Mouse (Mus musculus) splenic B cell, adult 2 months (primary cell): ENCODE measurements around the gene Dhrs7b.
"Not testable (repeated sequence)": the region's sequence is repeated elsewhere in the genome, so short reads cannot be mapped to it uniquely, and the experiment has no call there.

Source experiments
- DNase-seq: peaks from one replicate; pipeline ENCODE4 v3.0.0-alpha.2; 2011; ENCODE audit warnings: low read depth, low spot score
- H3K27me3 ChIP-seq: 2 replicates; pipeline ENCODE4 v1.6.1; 2012; ENCODE audit warnings: mild to moderate bottlenecking, low read length, moderate library complexity, mixed read lengths; ENCODE audit not compliant: control insufficient read depth, poor library complexity, insufficient read depth, severe bottlenecking
- H3K36me3 ChIP-seq: 2 replicates; pipeline ENCODE4 v1.6.1; 2012; ENCODE audit warnings: mild to moderate bottlenecking, low read length, moderate library complexity, mixed read lengths; ENCODE audit not compliant: control insufficient read depth, poor library complexity, insufficient read depth, severe bottlenecking

Gene Dhrs7b

DNA sequence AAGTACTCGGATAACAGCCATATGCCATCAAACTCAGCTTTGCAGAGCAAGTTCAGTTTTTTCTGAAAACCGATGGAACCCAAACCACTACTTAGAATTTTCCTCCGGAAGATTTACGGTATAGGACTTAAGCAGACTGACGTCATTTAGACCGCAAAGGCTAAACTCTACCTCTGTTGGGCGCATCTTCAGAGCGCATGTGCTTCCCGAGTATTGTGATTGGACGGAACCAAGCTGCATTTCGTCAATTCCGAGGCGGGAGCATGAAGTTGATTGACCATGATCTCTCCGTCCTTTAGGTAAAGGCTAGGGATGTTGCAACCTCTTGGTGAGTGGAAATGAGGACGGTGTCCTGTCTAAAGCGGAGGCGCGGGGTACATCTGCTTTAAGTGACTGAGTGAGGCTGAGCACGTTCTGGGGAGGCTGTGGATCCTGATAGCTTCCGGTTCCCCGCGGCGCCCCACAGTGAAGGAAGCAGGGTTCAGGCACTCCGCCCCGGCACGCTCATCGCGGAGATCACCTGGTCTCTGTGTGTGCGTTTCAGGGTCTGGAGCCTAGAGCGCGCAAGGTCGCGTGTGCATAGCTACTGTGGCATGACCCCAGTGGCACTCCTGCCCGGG lies at the start of gene Dhrs7b:
Gene Dhrs7b, plus strand, starts transcription at position 199 of the 620 bp plus-strand sequence.
- Histone ChIP-seq H3K36me3 (no peaks in the 10 kb centered on the region), H3K27me3 (no peaks in the 10 kb centered on the region)
- DNase-seq, result peak; percentile 97

DNA sequence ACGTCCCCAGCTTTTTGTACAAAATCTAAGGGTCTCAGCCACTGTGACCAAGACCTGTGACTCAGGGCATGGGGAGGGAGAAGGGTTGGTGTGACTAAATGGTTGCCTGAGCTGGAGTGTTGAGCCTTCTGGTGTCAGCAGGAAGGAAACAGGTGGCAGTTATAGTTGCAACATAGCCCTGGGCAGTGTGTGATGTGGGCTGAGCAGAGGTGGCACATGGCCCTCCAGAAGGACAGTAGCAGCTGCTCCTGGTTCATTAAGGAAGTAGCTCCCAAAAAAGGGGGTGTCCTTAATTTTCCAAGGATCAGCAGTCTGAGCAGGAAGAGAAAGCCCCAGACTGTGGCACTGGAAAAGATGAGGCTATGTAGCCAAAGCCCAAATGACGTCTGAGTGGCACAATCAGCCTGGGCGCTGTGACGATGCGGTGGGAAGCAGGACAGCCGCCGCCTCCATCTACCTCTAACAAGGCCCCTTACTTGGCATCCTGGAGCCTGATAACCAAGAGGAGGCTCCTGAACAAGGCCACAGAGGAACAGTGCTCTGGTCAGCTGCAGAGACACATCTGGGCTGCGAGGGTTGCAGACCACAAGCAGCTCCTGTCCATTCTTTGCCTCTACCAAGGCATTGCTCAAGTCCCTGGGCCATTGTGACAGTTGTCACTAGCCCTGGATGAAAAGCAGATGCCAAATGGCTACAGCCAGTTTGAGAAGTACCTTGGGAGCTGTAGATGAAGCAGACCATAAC lies 46.1 kb upstream of the Dhrs7b start:
- DNase-seq, result no peak
- H3K36me3 ChIP-seq, result peaks cover 10% of the 10 kb centered on the region
- no peaks in the 10 kb centered on the region for H3K27me3 ChIP-seq

DNA sequence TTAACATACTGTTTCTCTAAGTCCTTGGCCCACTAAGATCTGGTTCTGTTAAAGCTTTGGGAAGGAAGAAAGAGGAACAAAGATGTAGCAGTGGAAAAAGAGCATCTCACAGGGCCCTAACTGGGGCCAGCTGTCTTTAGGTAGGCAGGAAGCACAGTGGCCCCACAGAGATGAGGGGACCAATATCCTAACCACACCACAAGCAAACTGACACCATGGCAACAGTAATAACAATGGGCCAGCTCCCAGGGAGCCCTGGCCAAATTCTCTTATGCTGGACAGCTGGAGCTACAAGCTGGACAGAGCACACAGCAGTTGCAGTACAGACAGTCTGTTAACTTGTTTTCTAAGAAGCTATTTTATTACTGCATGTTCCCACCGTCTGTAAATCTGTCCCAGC lies 42.8 kb upstream of the Dhrs7b start:
- peak; percentile 39 for DNase-seq
- H3K27me3 ChIP-seq, result no peaks in the 10 kb centered on the region
- H3K36me3 ChIP-seq, result peaks cover 11% of the 10 kb centered on the region

DNA sequence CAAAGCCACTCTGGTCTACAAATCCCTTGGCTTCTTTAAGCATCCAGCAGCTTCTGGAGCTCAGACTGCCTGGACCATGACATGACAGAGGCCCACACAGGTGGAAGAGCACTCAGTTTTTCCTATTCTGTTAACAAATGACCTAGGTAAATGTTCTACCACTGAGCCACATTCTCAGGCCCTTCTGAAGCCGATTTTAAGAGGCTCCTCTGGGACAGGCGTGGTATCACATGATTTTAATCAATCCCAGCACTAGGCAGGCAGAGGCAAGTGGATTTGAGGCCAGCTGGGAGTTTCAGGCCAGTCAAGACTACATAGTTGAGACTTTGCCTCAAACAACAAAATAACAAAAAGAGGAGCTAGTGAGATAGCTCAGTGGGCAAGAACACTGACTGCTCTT lies 40.0 kb upstream of the Dhrs7b start:
- DNase-seq, result no peak
- Histone ChIP-seq H3K36me3 (peaks cover 5% of the 10 kb centered on the region), H3K27me3 (no peaks in the 10 kb centered on the region)

DNA sequence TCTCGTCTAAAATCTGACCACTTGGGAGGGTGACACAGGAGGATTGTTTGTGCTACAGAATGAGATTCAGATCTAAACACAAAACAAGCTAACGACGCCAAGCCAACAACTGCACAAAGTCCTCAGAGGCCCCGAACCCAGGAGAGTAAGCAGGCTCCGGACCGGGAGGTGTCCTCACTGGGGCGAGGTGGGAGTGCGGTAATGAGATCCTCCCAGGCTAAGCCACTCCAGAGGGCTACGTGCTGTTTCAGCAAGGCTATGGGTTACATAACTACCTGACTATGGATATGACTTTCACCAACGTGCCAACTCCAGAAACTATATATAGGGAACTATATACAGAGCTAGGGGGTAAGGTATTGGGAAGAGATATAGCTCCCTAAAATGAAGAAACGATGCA lies 34.1 kb upstream of the Dhrs7b start:
- DNase-seq, result no peak

DNA sequence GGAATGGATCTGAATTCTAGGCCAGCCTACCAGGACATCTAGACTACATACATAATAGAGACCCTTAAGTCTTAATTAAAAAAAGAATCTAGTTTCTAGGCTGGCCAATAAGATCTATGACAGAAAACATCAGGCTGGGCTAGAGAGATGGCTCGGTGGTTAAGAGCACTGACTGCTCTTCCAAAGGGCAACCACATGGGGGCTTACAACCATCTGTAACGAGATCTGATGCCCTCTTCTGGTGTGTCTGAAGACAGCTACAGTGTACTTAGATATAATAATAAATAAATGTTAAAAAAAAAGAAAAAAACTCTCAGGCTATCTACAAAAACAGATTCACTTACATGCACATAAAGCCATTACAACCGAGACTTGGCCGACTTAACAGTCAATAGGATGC lies 30.5 kb upstream of the Dhrs7b start:
- Histone ChIP-seq H3K36me3 (no peaks in the 10 kb centered on the region), H3K27me3 (no peaks in the 10 kb centered on the region)
- no peak for DNase-seq

More for the DNA sequence above, 34.1 kb upstream of the Dhrs7b start:
- Histone ChIP-seq H3K36me3 (no peaks in the 10 kb centered on the region), H3K27me3 (no peaks in the 10 kb centered on the region)

DNA sequence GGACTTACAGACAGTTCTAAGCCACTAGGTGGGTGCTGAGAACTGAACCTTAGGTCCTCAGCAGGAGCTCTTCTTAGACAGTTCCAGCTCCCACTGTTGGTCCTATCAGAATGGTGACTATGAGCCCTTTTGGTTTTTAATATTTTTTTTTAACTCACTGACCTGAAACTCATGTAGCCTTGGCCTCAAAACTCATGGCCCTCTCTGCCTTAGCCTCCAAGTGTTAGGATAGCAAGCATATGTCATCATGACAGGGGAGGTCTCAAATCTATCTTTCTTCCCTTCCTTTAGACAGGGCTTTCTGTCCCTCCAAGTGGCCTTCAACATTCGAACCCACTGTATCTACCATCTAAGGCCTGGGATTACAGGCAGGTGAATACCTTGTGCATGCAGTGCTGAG lies 29.5 kb upstream of the Dhrs7b start:
- no peaks in the 10 kb centered on the region for H3K27me3 ChIP-seq
- DNase-seq, result no peak
- no peaks in the 10 kb centered on the region for H3K36me3 ChIP-seq

DNA sequence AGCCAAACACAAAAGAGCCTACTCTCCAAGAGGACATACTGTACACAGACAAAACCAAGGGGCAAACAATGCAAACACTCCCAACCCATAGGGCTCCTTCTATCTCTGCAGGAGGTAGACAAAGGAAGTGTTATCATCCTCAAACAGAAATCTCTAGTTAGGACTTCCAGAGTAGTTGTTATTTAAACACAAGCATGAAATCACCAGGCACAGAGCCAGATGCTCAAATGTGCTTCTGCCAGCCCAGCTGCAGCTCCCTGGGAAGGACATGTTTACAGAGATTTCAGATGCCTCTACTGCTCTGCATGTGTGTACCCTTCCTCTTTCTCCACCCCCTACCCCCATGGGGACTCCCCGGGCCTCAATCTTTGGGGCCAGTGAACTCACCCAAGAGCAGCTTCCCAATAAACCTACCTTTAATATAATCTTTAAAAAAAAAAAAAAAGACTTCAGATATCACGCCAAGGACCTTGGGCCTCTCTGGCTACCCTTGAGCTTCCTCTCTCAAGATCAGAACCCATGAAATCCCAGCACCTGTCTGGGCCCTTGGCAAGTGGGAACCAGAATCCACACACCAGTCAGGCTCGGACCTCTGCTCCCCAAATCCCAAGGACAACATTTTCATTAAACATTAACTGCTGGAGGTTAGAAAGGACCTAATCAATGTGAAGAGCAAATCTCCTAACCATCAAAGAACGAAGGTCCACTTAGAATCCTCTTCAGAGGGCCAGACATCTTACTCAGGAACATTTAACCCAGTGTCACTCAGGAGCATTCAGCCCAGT lies 22.0 kb upstream of the Dhrs7b start:
- DNase-seq, result no peak
- Histone ChIP-seq H3K27me3 (no peaks in the 10 kb centered on the region), H3K36me3 (no peaks in the 10 kb centered on the region)

DNA sequence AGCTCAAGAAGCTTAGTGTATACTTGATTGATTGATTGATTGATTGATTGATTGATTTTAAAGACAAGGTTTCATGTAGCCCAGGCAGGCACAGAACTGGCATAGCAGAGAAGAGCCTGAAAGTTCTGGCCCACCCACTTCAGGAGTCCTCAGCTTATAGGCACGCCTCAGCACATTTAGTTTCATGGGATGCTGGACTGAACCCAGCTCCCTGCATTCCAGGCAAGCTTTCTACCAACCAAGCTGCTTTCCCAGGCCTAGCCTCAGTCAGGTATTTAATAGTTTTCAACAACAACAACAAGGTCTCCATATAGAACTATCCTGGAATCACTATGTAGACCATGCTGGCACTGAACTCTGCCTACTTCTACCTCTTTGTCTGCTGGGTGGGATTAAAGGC lies 20.9 kb upstream of the Dhrs7b start:
- H3K36me3 ChIP-seq, result no peaks in the 10 kb centered on the region
- DNase-seq, result no peak
- no peaks in the 10 kb centered on the region for H3K27me3 ChIP-seq

DNA sequence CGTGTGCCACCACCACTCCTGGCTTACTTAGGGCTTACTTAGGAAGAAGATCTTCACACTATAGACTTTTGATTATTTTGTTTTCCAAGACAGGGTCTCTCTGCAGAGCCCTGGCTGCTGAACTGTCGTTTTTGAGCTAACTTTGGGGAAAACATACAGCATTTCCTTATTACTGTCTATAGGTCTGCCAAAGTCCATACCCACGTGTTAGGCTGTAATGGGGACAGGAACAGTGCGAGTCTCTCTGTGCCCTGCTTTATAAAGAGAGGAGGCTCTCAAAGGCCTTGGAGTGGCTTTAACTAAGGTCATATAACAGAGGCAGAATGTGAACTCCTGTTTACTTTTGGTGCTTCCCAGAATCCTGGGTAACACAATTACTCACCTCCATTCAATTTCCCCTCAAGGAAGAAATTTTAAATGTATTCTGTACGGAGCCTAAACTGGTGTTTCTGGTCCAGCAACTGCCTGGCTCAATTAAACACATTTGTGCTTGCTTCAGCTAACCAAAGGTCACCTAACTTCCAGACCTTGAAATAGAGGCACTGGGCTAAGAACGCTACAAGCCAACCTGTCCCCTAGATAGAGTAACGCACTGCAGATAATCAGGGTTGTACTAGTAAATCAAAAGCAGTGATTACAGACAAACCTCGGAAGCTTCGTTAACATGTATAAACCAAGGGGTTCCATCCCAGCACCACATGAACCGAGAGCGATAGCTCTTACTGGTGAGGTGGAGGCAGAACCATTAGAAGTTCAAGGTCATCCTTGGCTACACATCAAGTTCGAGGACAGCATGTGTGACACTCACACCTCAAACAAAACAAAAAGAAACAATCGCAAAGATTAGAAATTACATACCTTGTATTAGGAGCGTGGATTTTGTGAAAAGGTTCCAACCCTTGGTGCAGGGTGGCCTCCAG lies 20.1 kb upstream of the Dhrs7b start:
- Histone ChIP-seq H3K36me3 (no peaks in the 10 kb centered on the region), H3K27me3 (no peaks in the 10 kb centered on the region)
- peak; percentile 12 for DNase-seq

DNA sequence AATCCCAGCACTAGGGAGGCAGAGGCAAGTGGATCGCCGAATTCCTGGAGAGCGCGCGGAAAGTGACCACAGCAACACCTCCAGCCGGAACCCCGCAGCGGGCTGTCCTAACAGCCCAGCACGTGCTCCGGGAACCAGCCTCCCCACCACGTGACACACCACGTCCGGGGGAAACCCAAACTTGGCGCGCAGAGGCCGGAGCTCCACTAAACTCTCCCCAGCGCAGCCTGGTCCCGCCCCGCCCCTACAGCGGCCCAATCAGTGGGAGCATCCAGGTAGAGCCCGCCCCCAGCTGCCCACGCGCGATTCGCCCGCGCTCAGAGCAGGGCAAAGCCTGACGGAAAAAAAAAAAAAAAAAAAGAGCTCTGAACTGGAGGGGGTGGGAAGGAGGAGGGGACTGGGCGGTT lies 19.4 kb upstream of the Dhrs7b start:
- H3K36me3 ChIP-seq, result no peaks in the 10 kb centered on the region
- no peaks in the 10 kb centered on the region for H3K27me3 ChIP-seq
- peak; percentile 94 for DNase-seq

DNA sequence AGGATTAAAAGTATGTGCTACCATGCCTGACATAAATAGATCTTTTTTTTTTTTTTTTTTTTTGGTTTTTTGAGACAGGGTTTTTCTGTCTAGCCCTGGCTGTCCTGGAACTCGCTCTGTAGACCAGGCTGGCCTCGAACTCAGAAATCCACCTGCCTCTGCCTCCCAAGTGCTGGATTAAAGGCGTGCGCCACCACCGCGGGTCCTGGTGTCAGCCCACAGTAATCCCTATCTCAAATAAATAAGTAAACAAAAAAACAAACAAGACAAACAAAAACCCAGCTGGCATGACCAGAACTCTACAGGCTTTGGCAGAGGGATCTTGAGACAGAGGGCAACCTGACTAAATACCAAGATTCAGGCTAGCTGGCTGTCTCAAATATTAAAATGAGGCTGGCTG lies 18.8 kb upstream of the Dhrs7b start, which contains the start of gene Shmt1:
Gene Shmt1, minus strand, starts transcription at position 101 of the 400 bp plus-strand sequence.
- not testable (repeated sequence) for H3K27me3 ChIP-seq, DNase-seq

DNA sequence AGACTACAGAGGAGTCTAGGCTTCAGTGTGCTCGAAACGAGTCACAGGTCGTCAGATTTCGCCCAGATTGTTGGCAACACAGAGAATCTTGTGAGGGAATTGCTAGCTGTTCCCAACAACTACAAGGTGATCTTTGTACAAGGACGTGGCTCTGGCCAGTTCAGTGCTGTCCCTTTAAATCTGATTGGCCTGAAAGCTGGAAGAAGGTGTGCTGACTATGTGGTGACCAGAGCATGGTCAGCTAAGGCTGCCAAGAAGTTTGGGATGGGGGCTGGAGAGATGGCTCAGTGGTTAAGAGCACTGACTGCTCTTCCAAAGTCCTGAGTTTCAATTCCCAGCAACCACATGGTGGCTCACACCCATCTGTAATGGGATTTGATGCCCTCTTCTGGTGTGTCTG lies 14.0 kb upstream of the Dhrs7b start:
- DNase-seq, result no peak
- Histone ChIP-seq H3K36me3 (no peaks in the 10 kb centered on the region), H3K27me3 (no peaks in the 10 kb centered on the region)

More for the DNA sequence above, 18.8 kb upstream of the Dhrs7b start, which contains the start of gene Shmt1:
- not testable (repeated sequence) for H3K36me3 ChIP-seq

DNA sequence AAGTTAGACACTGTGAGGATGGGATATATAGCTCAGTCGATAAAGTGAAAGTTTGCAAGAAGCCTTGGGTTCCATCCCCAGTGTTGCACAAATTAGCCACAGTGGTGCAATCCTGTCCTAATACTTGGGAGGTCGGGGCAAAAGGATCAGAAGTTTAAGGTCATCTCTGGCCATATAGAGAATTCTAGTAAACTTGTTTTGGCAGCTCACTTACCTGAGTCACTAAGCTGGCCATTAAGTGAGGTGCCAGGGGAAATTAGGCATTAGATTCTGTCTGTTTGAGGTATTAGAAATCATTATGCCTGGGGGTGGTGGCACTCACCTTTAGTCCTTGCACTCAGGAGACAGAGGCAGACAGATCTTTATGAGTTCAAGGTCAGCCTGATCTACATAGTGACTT lies 6.7 kb upstream of the Dhrs7b start:
- Histone ChIP-seq H3K27me3 (no peaks in the 10 kb centered on the region), H3K36me3 (no peaks in the 10 kb centered on the region)
- no peak for DNase-seq
